Mouse (Mus musculus): ENCODE data around the gene Gli2. TPM values are rescaled to one million over a fixed set of nuclear protein-coding genes. Genes with fewer than 3 reads are reported as not detected.
A peak's percentile ranks its signal among the peaks of the same experiment; 100 is the strongest.

Gli2 gene
- total RNA-seq, 2 experiments from 2014 or later: 3.3 to 4.5 TPM

GRCm38 (mm10) chr1:119016866-119017265 lies 36.6 kb downstream of the Gli2 start:
- intact Hi-C loops (cut with DNase I; ENCODE audit: low total_unique reads): no loop called here
- no peak for DNase-seq

- no peak for DNase-seq
- intact Hi-C loops (cut with DNase I; ENCODE audit: low total_unique reads): no loop called here
These were observed 38.3 kb downstream of the Gli2 start for GRCm38 (mm10) chr1:119015108-119015507.

GRCm38 (mm10) chr1:119008949-119009348 lies 44.5 kb downstream of the Gli2 start:
- intact Hi-C loops (cut with DNase I; ENCODE audit: low total_unique reads): no loop called here
- DNase-seq: no peak

- intact Hi-C loops (cut with DNase I; ENCODE audit: low total_unique reads): no loop called here
These were observed 49.5 kb downstream of the Gli2 start for GRCm38 (mm10) chr1:119003852-119004398.

GRCm38 (mm10) chr1:119001454-119002034 lies 51.9 kb downstream of the Gli2 start:
- peak; percentile 72 for DNase-seq
- intact Hi-C loops (cut with DNase I; ENCODE audit: low total_unique reads): no loop called here

More at GRCm38 (mm10) chr1:119003852-119004398, 49.5 kb downstream of the Gli2 start:
- no peak for DNase-seq

- intact Hi-C loops (cut with DNase I; ENCODE audit: low total_unique reads): no loop called here
- DNase-seq: no peak
These were observed 58.8 kb downstream of the Gli2 start for GRCm38 (mm10) chr1:118994482-118995105.

GRCm38 (mm10) chr1:118993775-118994174 lies 59.6 kb downstream of the Gli2 start:
- intact Hi-C loops (cut with DNase I; ENCODE audit: low total_unique reads): no loop called here
- DNase-seq: no peak

- intact Hi-C loops (cut with DNase I; ENCODE audit: low total_unique reads): no loop called here
- DNase-seq: no peak
These were observed 65.1 kb downstream of the Gli2 start for GRCm38 (mm10) chr1:118988331-118988730.

GRCm38 (mm10) chr1:118987538-118987937 lies 65.9 kb downstream of the Gli2 start:
- no peak for DNase-seq
- intact Hi-C loops (cut with DNase I; ENCODE audit: low total_unique reads): no loop called here

GRCm38 (mm10) chr1:118983389-118983788 lies 70.0 kb downstream of the Gli2 start:
- intact Hi-C loops (cut with DNase I; ENCODE audit: low total_unique reads): no loop called here
- DNase-seq: no peak

- intact Hi-C loops (cut with DNase I; ENCODE audit: low total_unique reads): no loop called here
- no peak for DNase-seq
These were observed 70.6 kb downstream of the Gli2 start for GRCm38 (mm10) chr1:118982805-118983211.

- intact Hi-C loops (cut with DNase I; ENCODE audit: low total_unique reads): no loop called here
- peak; percentile 87 for DNase-seq
These were observed 71.2 kb downstream of the Gli2 start for GRCm38 (mm10) chr1:118981943-118982804.

- intact Hi-C loops (cut with DNase I; ENCODE audit: low total_unique reads): no loop called here
- peak; percentile 29 for DNase-seq
These were observed 72.8 kb downstream of the Gli2 start for GRCm38 (mm10) chr1:118980636-118981035.

GRCm38 (mm10) chr1:118976596-118976995 lies 76.8 kb downstream of the Gli2 start:
- intact Hi-C loops (cut with DNase I; ENCODE audit: low total_unique reads): no loop called here

GRCm38 (mm10) chr1:118975376-118975775 lies 78.0 kb downstream of the Gli2 start:
- DNase-seq: no peak
- intact Hi-C loops (cut with DNase I; ENCODE audit: low total_unique reads): no loop called here

More at GRCm38 (mm10) chr1:118976596-118976995, 76.8 kb downstream of the Gli2 start:
- peak; percentile 92 for DNase-seq

- intact Hi-C loops (cut with DNase I; ENCODE audit: low total_unique reads): no loop called here
- DNase-seq: no peak
These were observed 83.4 kb downstream of the Gli2 start for GRCm38 (mm10) chr1:118970068-118970467.

GRCm38 (mm10) chr1:118969409-118969808 lies 84.0 kb downstream of the Gli2 start:
- DNase-seq: no peak
- intact Hi-C loops (cut with DNase I; ENCODE audit: low total_unique reads): no loop called here

- intact Hi-C loops (cut with DNase I; ENCODE audit: low total_unique reads): no loop called here
- DNase-seq: no peak
These were observed 84.7 kb downstream of the Gli2 start for GRCm38 (mm10) chr1:118968661-118969179.

- no peak for DNase-seq
- intact Hi-C loops (cut with DNase I; ENCODE audit: low total_unique reads): no loop called here
These were observed 85.4 kb downstream of the Gli2 start for GRCm38 (mm10) chr1:118967976-118968375.

GRCm38 (mm10) chr1:118967281-118967680 lies 86.1 kb downstream of the Gli2 start:
- intact Hi-C loops (cut with DNase I; ENCODE audit: low total_unique reads): no loop called here
- DNase-seq: no peak

Measured in gastrocnemius, postnatal 14 days (tissue).